Mouse (Mus musculus) T-helper 17 cell (primary cell): ENCODE measurements around the gene Nr2c2ap.

Source experiments
- in situ Hi-C, 2 experiments: fragments of 300-600 bp; cut with MboI, MseI; formaldehyde crosslinking; loops; 1 replicate in 1 of 2; 2 replicates in 1 of 2; pipeline ENCODE4 v1.15.1; 2025; ENCODE audit warnings: high pct_unique_total_duplicates in 2 of 2

Gene Nr2c2ap

DNA sequence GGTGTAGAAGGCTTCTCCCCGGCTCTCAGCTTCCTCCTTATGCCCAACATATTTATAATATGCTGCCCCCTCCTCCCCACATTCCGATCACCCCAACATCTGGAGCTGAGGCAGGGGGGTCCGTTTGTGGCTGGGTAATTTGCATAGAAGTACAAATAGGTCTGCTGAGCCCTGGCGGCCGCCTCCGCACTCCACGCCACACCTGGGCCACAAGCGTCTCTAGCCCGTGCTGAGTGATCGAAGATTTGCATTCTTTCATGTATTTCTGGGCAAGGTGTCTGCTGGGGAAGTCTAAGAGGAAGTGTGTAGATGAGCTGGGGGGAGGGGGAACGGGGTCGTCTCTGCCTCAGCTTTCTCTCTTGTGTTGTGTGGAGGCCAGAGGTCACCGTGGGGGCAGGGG, 28.9 kb downstream of the Nr2c2ap start:
- in situ Hi-C loops, result loop anchor here in 1 of 2 experiments (5.0 kb wide), 1 partner anchor 233 kb away; no protein-coding TSS in a partner anchor

DNA sequence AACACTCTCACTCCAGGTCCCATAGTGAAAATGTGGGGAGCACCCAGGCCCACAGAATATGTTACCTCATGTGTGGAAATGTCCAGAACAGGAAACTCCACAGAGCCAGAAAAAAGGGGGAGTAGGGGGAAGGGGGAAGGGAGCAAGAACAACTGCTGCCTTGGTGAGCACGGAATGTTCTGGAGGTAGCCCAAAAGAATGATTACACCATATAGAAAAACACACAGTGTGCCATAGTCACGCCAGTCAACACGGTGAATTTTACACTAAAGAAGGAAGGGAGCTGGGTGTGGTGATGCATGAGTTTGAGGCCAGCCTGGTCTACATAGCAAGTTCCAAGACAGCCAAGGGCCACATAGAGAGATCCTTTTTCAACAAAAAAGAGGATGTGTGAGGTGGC, 32.2 kb downstream of the Nr2c2ap start:
- in situ Hi-C loops, result loop anchor here in 1 of 2 experiments (5.0 kb wide), 1 partner anchor 236 kb away; no protein-coding TSS in a partner anchor

DNA sequence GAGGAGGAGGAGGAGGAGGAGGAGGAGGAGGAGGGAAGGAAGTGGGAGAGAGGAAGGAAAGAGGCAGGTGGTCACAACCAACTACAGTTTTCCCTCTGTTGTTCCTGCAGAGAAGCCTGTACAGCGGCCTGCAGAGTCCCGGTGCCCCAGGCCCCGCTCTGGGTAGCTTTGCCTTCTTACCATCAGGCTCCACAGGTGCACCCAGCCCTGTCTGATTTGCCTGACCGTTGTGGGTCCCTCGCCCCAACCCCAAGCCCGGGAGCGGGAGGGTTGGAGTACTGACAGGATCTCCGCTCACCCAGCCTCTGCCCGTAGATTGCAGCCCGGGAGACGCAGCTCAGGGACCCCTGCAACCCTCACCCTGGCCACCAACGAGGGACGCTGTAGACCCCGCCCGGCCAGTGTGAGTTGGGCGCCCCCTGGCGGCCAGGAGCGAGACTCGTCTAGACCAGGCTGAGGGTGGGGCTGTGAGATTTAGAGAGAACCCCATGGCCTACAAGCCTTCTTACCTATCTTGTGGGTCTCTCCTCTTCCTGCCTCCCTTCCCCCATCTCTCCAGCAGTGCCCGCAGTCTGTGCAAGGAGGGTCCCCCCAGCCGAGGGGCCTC, 35.5 kb downstream of the Nr2c2ap start:
- in situ Hi-C loops, result no loop called here

DNA sequence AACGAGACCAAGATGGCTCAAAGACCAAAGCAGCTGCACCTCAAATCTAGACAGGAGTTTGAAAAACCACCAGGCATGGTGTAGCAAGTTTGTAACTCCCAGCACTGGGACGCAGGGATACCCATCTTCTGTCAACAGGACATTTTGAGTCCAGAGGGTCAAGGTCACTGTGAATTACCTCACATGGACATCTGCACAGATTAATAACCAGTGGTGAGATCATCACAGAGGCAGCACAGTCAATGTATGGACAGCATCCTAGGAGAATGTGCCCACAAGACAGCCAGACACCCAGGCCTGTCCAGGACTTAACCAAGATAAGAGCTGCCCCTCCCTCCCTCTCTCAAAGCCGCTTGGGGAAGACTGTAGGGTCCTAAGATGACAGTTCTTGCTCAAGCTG, 39.0 kb downstream of the Nr2c2ap start:
- in situ Hi-C loops, result no loop called here

DNA sequence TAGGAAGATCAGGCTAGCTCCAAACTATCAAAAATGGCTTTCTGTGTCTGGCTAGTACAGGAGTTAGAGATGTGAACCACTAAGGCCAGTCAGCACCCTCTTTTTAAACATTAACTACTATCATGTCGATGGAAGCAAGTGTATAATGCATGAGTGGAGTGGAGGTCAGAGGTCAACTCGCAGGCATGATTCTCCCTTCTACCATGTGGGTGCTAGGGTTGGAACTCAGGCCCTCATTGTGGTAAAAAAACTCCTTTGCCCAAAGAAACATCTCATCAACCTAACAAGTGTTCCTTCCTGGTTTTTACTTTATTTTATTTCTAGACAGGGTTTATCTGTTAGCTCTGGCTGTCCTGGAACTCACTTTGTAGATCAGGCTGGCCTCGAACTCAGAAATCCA, 39.6 kb downstream of the Nr2c2ap start:
- in situ Hi-C loops, result no loop called here

- in situ Hi-C loops, result no loop called here
Observed at GRCm38 (mm10) chr8:70171240-70171639, 40.1 kb downstream of the Nr2c2ap start.

GRCm38 (mm10) chr8:70172043-70172681, 41.0 kb downstream of the Nr2c2ap start, which contains the start of gene Tmem161a:
Tmem161a (plus strand) TSS chr8:70172356.
- in situ Hi-C loops, result no loop called here

DNA sequence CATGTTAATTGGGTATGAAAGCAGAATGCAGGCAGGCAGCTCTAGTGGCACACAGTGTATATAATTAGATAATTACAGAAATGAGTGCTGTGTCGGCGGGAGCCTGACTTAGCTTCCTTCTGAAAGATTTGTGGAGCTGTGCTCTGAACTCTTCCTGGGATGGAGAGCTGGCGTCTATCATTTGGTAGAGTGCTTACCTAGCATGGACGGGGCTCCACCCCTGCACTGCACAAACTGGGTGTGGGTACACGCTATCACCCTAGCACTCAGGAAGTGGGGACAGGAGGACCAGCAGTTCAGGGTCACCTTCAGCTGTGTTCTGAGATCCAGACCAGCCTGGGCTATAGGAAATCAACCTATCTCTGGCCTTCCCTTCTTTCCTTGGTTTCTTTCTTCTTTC, 42.2 kb downstream of the Nr2c2ap start:
- in situ Hi-C loops, result no loop called here

GRCm38 (mm10) chr8:70174079-70174478, 42.9 kb downstream of the Nr2c2ap start:
- in situ Hi-C loops, result no loop called here

DNA sequence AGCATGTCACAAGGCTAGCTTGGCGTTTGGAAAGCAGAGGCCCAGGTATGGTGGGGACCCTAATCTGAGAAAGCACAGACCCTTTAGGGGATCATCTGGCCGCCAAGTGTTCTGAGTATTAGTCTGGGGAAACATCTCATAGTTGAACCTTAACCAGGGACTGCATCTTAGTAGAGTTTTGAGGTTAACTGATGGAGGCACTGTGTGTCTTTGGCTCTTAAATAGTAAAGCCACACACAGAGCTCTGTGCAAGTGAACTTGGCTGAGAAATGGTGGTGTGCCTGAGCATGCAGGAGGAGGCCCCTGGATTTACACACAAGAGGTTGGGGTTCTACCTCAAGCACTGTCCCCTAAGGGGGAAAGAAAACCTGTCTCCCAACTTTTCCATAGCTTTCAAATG, 47.1 kb downstream of the Nr2c2ap start:
- in situ Hi-C loops, result no loop called here

DNA sequence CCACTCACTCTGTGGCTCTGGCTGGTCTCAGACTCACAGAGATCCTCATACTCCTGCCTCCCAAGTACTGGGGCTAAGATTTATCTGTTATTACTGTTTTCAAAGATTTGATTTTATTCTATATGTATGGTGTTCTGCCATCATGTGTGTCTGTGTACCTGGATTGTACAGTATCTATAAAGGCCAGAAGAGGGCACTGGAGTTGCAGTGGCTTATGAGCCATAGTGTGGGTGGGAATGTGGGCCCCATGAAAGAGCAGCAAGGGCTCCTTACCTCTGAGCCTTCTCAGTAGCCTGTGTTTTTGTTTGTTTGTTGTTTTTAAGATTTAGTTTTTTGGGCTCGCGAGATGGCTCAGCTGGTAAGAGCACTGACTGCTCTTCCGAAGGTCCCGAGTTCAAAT, 47.9 kb downstream of the Nr2c2ap start:
- in situ Hi-C loops, result no loop called here

GRCm38 (mm10) chr8:70181212-70181902, 50.2 kb downstream of the Nr2c2ap start:
- in situ Hi-C loops, result loop anchor here in 1 of 2 experiments (5.0 kb wide), 1 partner anchor 41 kb away; no protein-coding TSS in a partner anchor

- in situ Hi-C loops, result loop anchor here in 1 of 2 experiments (5.0 kb wide), 1 partner anchor 40 kb away; no protein-coding TSS in a partner anchor
Observed at GRCm38 (mm10) chr8:70181903-70182252, 50.7 kb downstream of the Nr2c2ap start.

GRCm38 (mm10) chr8:70183194-70183593, 52.1 kb downstream of the Nr2c2ap start:
- in situ Hi-C loops, result loop anchor here in 1 of 2 experiments (5.0 kb wide), 1 partner anchor 39 kb away; no protein-coding TSS in a partner anchor
